8 mouse cellular contexts compared by ENCODE assay signal in the genomic region with DNA sequence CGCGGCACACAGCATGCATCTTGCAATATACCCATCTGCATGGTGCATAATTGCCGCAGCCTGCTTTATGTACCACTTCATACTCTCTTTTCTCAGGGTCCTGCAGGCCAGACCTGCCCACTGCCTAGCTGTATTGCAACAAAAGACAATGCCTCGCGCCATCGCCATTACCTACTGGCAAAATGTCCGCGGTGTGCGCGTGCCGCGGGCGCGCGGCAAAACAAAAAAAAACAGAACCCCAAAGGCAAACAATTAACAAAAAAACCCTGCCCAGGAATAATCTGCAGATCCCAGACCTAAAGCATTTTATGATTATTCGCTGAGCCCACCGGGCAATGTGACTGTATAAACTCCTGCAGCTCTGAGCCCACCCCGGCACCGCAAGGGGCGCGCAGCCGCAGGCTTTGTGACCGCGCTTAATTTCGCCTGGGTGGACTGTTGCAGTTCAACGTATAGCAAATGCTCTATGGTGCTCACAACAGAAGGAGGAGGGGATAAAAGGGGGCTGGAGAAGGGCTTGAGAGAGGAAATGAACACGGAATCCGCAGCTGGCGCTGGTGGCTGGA. TPM values are rescaled to one million over a fixed set of nuclear protein-coding genes. Genes with fewer than 3 reads are reported as not detected.
DNase-seq lines count a peak whose midpoint lies in the region; ATAC-seq lines count a peak whose summit lies in the region.

No protein-coding gene starts in this region.

- H3K9ac ChIP-seq in intestine, embryonic 16.5 days (ENCODE audit: low read depth, low read length): peak overlapping the region; percentile 30
- H3K9ac ChIP-seq in neural tube, embryonic 13.5 days: no peak overlapping the region

- H3K27ac ChIP-seq in intestine, embryonic 16.5 days (ENCODE audit: low read length): 0 out of 2 replicates have a peak overlapping the region, but pooled peaks have one; percentile 1
- H3K27ac ChIP-seq in neural tube, embryonic 13.5 days (replicated peaks): 0 out of 2 replicates have a peak overlapping the region, but pooled peaks have one; percentile 49

- peaks cover 10% of the 10 kb centered on the region for H3K4me1 ChIP-seq in intestine, embryonic 16.5 days (ENCODE audit: control insufficient read depth, insufficient read depth, low read length)
- H3K4me1 ChIP-seq in neural tube, embryonic 13.5 days (replicated peaks): peaks cover 72% of the 10 kb centered on the region

- peak overlapping the region; percentile 62 for H3K4me2 ChIP-seq in intestine, embryonic 16.5 days (ENCODE audit: low read depth, low read length)
- peak overlapping the region; percentile 61 for H3K4me2 ChIP-seq in neural tube, embryonic 13.5 days

- ATAC-seq in intestine, embryonic 16.5 days: peak; percentile 16; the same call in 1 of the 2 replicates
- no peak for ATAC-seq in neural tube, embryonic 13.5 days (ENCODE audit: low read depth)
- no peak for ATAC-seq in activated CD4-positive, CD25-positive, alpha-beta regulatory T cell, adult 4 months

- peak; percentile 19 to 42 for DNase-seq in kidney, postnatal 4 days
- no peak for DNase-seq in kidney, adult 9 months
- peak; percentile 59 for DNase-seq in embryo, embryonic 10.5 days (ENCODE audit: low spot score)
- no peak for DNase-seq in cerebellum, postnatal 4 days (ENCODE audit: low spot score in 2 of 2)
- no peak for DNase-seq in right cerebral cortex, postnatal 4 days

- 50% methylated on average over 29 of the region's 29 CpGs for WGBS in intestine, embryonic 16.5 days
- WGBS in neural tube, embryonic 13.5 days: 55% methylated on average over 29 of the region's 29 CpGs

- peaks cover 7% of the 10 kb centered on the region; the same call in 1 of the 2 replicates for H3K36me3 ChIP-seq in intestine, embryonic 16.5 days (ENCODE audit: control insufficient read depth, insufficient read depth, low read length)
- H3K36me3 ChIP-seq in neural tube, embryonic 13.5 days: peaks cover 12% of the 10 kb centered on the region

- H3K27me3 ChIP-seq in intestine, embryonic 16.5 days (replicated peaks; ENCODE audit: control insufficient read depth, insufficient read depth, low read length): peaks cover 22% of the 10 kb centered on the region
- peaks cover 45% of the 10 kb centered on the region for H3K27me3 ChIP-seq in neural tube, embryonic 13.5 days

- H3K4me3 ChIP-seq in intestine, embryonic 16.5 days (ENCODE audit: low read length): peak overlapping the region; percentile 63
- H3K4me3 ChIP-seq in neural tube, embryonic 13.5 days: peak overlapping the region; percentile 70

- H3K9me3 ChIP-seq in intestine, embryonic 16.5 days (ENCODE audit: control insufficient read depth, low read length): peaks cover 44% of the 10 kb centered on the region
- peaks cover 61% of the 10 kb centered on the region for H3K9me3 ChIP-seq in neural tube, embryonic 13.5 days

RNA-seq across cellular contexts. Expression of a gene that starts 11.9 kb away (rescaled TPM):
- 402 and 775 TPM in 2 replicates for polyA plus RNA-seq in intestine, embryonic 16.5 days (2015; fragmentation: Nextera tagmentation; extraction: Ambion mirVana)
- 1,617 and 1,631 TPM in 2 replicates for polyA plus RNA-seq in neural tube, embryonic 13.5 days (2015; fragmentation: Nextera tagmentation; extraction: Ambion mirVana)
- polyA plus RNA-seq in activated CD4-positive, CD25-positive, alpha-beta regulatory T cell, adult 4 months (2017; shearing (Covaris generic)): 100 to 1,000 TPM; 102 to 126 TPM

RNA-seq across cellular contexts. Expression of a gene that starts 50.5 kb away (rescaled TPM):
- polyA plus RNA-seq in intestine, embryonic 16.5 days (2015; fragmentation: Nextera tagmentation; extraction: Ambion mirVana): 37.0 and 98.1 TPM in 2 replicates
- 14.3 and 28.0 TPM in 2 replicates for polyA plus RNA-seq in neural tube, embryonic 13.5 days (2015; fragmentation: Nextera tagmentation; extraction: Ambion mirVana)
- under 1 TPM in 1 of 2 experiments, not detected in 1; 0.40 TPM for polyA plus RNA-seq in activated CD4-positive, CD25-positive, alpha-beta regulatory T cell, adult 4 months (2017; shearing (Covaris generic))

Comparison
In these comparisons a context has a peak if more than half of its experiments do, and no peak if none do; other contexts are left out.
1. DNase-seq: peak in kidney, postnatal 4 days (2 of 2) and embryo, embryonic 10.5 days (single experiment); none in kidney, adult 9 months (single experiment), cerebellum, postnatal 4 days (0 of 2) and right cerebral cortex, postnatal 4 days (single experiment).
2. RNA of a gene that starts 50.5 kb away (polyA plus RNA-seq): 37.0 to 98.1 TPM in intestine, embryonic 16.5 days and 14.3 to 28.0 TPM in neural tube, embryonic 13.5 days; 0.40 TPM in activated CD4-positive, CD25-positive, alpha-beta regulatory T cell, adult 4 months; every median in the first group is over 10 times any median in the second.